Mouse (Mus musculus) layer of hippocampus, adult 18-20 months (tissue): ENCODE data around the gene Ahsg. TPM values are rescaled to one million over a fixed set of nuclear protein-coding genes. Genes with fewer than 3 reads are reported as not detected.
"Not testable (repeated sequence)": the region's sequence is repeated elsewhere in the genome, so short reads cannot be mapped to it uniquely, and the experiment has no call there.

Source experiments
- DNase-seq, 2 experiments: peaks; one replicate each; pipeline ENCODE4 v3.0.0; 2022; ENCODE audit warnings: low spot score in 2 of 2
- total RNA-seq, 2 experiments: library from RNA; stranded (reverse); gene quantifications; 2 replicates each; pipeline ENCODE4 v1.2.3; 2021

Ahsg gene
- total RNA-seq, 2 experiments from 2014 or later: not detected

GRCm38 (mm10) chr16:22937631-22938030 is 46.6 kb downstream of the Ahsg start:
- DNase-seq: no peak

- no peak for DNase-seq
Observed at GRCm38 (mm10) chr16:22938541-22938940, 47.5 kb downstream of the Ahsg start.

GRCm38 (mm10) chr16:22939120-22939695 is 48.1 kb downstream of the Ahsg start:
- no peak for DNase-seq

GRCm38 (mm10) chr16:22941825-22942476 is 50.9 kb downstream of the Ahsg start:
- DNase-seq: not testable (repeated sequence)

- no peak for DNase-seq
Observed at GRCm38 (mm10) chr16:22947371-22947770, 56.3 kb downstream of the Ahsg start.

Other genes starting within 250 kb of the Ahsg start
- gene Dgkg, start 234.1 kb upstream of the Ahsg start, total RNA-seq: 100 to 1,000 TPM; 209 to 215 TPM
- gene Crygs, start 79.7 kb upstream of the Ahsg start, total RNA-seq: not detected
- gene Tbccd1, start 33.6 kb upstream of the Ahsg start, total RNA-seq: 10 to 100 TPM; 15.0 to 16.4 TPM
- 10 to 100 TPM; 67.0 to 69.8 TPM for gene Dnajb11, start 33.4 kb upstream of the Ahsg start, total RNA-seq
- gene Fetub, start 27.1 kb downstream of the Ahsg start, total RNA-seq: under 1 TPM; 0.22 to 0.30 TPM
- gene Hrg, start 59.8 kb downstream of the Ahsg start, total RNA-seq: not detected
- not detected for gene Kng2, start 138.2 kb downstream of the Ahsg start, total RNA-seq
- not detected for gene Kng1, start 166.6 kb downstream of the Ahsg start, total RNA-seq
- gene Eif4a2, start 216.2 kb downstream of the Ahsg start, total RNA-seq: 100 to 1,000 TPM; 905 to 926 TPM
- gene Rfc4, start 236.5 kb downstream of the Ahsg start, total RNA-seq: 1 to 10 TPM; 2.5 to 3.9 TPM